Mouse (Mus musculus) stomach, postnatal 0 days (tissue): ENCODE measurements at regions not wholly inside any gene's neighbourhood (a gene's known extent, or its start where the extent isn't known, plus 50 kb on each side); places are given as distances from the start of the nearest gene placed in this dataset.

Experiments
- CTCF ChIP-seq: IDR thresholded peaks from 2 replicates; pipeline ENCODE4 v1.5.1; 2016; ENCODE audit warnings: antibody characterized with exemption, low read depth, mild to moderate bottlenecking, moderate library complexity
- EP300 ChIP-seq: optimal IDR thresholded peaks from 2 replicates; pipeline ENCODE3; 2016; ENCODE audit warnings: antibody characterized with exemption

GRCm38 (mm10) chr15:97458748-97459221, 211.7 kb upstream of the Amigo2 start:
- TF ChIP-seq EP300, result no peak
- no peak for TF ChIP-seq CTCF
